Mouse (Mus musculus): ENCODE results near the gene Cacna1a. TPM values are rescaled to one million over a fixed set of nuclear protein-coding genes. Genes with fewer than 3 reads are reported as not detected.

The Cacna1a gene
- polyA plus RNA-seq, 1 experiment from 2014 or later: 0.15 TPM

Other genes with a start within 250 kb of the Cacna1a start
- 5.4 and 5.5 TPM in 2 replicates for gene Cc2d1a, start 240.5 kb upstream of the Cacna1a start, polyA plus RNA-seq (2015; fragmentation: Nextera tagmentation; extraction: Ambion mirVana)
- gene 4930432K21Rik, start 240.4 kb upstream of the Cacna1a start, polyA plus RNA-seq (2015; fragmentation: Nextera tagmentation; extraction: Ambion mirVana): 0.25 and 0.41 TPM in 2 replicates
- gene Nanos3, start 203.2 kb upstream of the Cacna1a start, polyA plus RNA-seq (2015; fragmentation: Nextera tagmentation; extraction: Ambion mirVana): 0.31 TPM in 2 replicates
- 2.0 and 2.5 TPM in 2 replicates for gene Zswim4, start 151.4 kb upstream of the Cacna1a start, polyA plus RNA-seq (2015; fragmentation: Nextera tagmentation; extraction: Ambion mirVana)
- 176 and 183 TPM in 2 replicates for gene D8Ertd738e, start 138.7 kb upstream of the Cacna1a start, polyA plus RNA-seq (2015; fragmentation: Nextera tagmentation; extraction: Ambion mirVana)
- 28.6 and 30.5 TPM in 2 replicates for gene Mri1, start 131.1 kb upstream of the Cacna1a start, polyA plus RNA-seq (2015; fragmentation: Nextera tagmentation; extraction: Ambion mirVana)
- 7.3 and 7.7 TPM in 2 replicates for gene Ccdc130, start 118.1 kb upstream of the Cacna1a start, polyA plus RNA-seq (2015; fragmentation: Nextera tagmentation; extraction: Ambion mirVana)

Data from liver, embryonic 15.5 days (tissue).